Mouse (Mus musculus) right cerebral cortex, postnatal 36 days (tissue): ENCODE results near the gene Col13a1.

Experiments used
- DNase-seq, 2 experiments: peaks; one replicate each; pipeline ENCODE4 v3.0.0; 2022; ENCODE audit warnings: low spot score in 2 of 2, mixed read lengths in 1 of 2

Gene Col13a1

DNA sequence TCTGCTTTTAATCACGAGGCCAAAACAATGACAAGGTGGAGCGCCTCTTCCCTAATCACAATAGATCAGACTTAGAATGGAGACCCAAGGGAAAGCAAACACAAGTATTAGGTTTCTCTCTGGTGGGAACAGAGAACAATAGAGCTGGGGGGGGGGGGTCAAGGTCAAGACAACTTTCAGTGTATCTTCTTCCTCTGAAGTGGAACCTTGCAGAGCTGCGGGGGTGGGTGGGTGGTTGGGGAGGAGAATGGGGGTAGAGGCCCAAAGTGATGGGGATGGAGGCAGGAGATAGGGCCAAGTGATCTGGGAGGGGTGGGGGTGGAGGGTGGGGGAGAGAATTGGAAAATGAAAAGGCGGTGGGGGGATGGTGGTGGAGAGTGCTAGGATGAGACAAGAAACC, 149.9 kb downstream of the Col13a1 start:
- no peak for DNase-seq

DNA sequence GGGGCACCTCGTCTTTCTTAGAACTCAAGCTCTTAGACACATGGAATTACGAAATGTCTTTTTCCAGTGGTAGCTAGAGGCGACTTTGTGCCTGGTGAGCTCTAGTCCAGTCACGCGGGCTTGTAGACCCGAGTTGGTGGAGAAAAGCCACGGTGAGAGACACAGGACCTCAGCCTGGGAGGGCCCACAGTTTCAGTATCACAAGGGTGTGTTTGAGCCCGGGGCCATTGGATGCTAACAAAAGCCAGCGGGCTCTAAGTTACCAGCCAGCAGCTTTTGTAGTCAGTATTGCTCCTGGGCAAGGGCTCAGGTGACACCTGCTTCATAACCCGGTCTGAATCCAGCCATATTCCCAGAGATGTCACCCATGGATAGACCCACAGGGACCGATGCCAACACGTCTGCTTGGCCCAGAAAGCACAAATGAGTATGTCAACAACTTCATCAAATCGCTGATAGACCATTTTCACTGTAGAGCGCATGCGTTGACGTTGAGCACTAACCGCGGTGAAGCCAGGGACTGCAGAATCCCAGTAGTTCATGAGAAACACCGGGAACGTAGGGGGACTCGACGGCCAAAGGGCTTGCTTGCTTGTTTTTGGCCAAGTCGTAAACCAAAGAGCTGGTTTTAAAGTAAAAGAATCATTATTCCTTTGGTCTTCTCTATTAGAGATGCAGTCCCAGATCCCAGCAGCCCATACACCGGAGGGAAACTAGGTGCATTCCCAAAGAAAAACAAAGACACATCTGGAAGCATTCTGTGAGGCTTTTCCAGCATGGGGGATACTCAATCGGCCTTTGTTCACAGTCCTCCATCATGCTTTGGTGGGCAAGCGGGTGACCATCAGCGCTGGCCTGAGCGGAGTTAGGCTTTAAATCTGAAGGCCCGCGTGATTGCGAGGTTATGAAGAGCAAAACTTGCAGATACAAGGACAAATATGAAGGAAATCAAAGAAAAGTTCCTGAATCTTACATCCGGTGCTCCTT, 150.7 kb downstream of the Col13a1 start:
- no peak for DNase-seq

DNA sequence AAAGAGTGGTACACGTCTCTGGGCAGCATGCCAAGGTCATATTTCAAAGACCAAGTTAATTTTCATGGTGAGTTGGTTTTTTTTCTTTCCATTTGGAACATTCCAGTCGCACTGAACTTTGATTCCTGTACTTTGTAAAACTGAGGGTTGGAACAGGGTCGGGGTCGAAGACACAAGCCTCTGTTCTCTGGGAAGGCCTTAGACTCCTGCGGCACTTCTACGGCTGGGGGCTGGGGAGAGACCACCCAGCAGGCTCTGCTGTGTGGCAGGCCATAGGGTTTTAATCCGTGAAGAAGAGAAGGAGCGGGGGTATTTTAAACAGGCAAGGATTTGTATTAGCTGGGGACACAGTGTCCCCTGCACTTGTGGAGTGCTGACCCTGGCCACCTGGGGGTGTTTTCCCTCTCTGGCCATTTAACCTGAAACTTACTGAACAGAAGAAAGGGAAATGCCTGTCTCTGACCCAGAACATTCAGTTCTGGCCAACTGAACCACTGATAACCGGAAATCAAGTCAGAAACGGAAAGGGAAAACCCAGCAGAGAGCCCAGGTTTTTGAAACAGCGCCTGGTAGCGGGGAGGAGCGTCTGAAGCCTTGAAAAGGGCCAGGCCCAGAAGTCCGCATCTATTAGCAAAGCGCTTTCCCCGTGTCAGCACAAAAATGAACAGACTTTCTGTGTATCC, 152.0 kb downstream of the Col13a1 start:
- DNase-seq, result no peak

DNA sequence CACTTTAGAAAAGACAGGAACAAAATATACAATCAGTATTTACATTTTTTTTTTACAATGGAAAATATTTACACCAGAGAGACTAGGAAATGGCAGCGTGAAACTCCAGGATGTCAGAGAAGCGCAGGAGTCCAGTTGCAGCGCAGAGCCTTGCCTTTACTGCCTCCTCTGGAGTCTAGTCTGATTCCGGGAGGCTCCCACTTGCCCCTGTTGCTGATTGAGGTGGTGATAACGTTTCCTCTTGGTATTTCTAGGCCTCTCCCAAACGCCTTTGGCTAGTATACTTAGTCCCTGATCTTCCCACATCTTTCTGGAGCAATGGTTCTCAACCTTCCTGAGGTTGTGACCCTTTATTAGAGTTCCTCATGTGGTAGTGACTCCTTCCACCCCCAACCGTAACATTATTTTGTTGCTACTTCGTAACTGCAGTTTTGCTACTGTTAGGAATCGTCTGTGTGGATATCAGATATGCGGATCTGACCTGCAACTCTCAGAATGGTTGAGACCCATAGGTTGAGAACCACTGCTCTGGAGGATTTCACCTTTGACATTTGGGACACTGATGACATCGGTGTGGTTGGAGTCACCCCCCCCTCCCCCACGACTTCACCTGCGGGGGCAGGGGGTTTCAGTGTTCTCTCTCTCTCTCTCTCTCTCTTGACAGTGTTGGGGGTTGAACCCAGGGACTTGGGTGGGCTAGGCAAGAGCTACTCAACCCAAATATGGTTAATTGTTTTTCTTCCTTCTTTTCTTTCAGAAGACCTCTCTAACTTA, 152.7 kb downstream of the Col13a1 start:
- DNase-seq, result no peak

DNA sequence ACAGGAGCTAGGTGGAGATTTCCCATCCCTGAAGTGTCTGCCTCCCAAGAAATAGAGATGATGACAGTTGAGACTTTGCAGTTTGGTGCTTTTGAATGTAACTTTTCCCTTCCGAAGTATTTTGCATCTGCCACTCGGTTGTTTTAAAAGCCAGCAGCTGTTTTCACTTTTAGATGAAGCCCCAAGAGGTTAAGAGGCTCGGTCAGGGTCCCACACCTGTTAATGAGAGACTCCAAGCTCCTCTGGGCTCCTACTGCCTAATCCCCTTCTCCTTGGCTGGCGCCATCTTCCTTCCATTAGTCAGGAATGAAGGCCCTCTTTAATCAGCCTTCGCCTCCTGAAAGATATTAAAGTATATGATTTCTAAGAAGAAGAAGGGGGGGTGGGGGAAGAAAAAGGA, 153.4 kb downstream of the Col13a1 start:
- no peak for DNase-seq

DNA sequence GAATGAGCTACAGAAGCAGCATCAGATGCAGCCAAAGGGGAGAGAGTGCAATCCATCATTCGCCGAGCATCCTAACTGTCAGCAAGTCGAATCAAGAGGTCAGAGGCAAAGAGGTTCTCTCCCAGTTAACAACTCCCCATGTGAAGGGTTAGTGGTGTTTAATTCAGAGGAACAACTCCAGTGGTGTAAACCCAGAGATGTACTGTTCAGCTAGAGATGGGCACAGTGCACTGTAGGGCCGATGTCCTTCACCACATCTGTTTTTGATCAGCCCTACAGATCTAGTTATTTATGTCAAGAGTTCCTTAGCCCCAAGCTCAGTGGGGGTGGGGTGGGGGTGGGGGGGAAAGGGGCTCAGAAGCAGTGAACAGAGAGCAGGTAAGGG, 155.2 kb downstream of the Col13a1 start:
- no peak for DNase-seq

DNA sequence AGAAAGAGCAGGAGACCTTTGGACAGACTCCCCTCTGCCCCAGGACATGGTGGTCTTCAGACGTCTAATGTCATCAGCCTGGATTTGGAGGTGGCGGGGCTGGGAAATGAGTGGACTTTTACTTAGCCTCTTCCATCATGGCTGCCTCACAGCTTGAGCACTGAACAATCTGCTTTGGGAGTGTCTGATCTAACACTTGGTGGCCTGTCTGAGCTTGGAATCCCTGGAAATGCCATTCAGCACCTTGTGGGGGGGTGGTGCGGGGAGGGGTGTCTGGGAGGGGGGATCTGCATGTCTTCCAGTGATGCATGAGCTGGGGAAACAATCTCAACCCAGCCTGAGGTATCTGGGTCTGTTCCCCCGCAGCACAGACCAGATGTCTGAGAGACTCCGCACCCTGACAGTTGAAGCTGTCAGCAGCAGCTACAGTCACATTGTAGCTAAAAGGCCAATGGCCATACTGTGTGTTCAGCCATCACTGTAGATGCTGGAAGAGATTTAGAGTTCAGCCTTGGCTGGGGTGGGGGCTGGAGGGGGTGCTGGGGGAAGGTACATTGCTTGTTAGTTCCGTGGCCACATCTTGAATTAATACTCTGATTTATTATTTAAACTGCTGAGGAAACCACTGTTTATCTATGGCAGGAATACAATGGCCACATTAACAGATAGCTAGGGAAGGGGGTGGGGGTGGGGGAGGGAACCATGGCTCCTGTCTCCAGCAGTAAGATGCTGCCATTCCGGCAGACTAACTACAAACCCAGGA, 155.8 kb downstream of the Col13a1 start:
- no peak for DNase-seq

DNA sequence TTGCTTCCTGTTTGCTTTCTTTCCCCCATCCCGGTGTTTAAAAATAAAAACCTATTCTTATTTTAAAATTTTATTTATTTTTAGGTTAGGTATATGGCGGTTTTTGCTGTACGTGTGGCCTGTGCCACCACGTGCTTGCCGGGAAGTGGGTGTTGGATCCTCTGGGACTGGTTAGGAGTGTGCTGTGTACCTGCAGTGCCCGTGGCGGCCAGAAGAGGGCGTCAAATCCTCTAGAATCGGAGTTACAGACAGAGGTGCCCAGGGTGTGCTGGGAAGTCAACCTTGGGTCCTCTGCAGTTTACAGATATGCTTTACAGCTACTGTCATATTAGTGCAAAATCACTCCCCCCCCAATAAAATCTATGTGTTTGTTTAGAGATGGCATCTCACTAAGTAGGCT, 158.9 kb downstream of the Col13a1 start:
- no peak for DNase-seq

DNA sequence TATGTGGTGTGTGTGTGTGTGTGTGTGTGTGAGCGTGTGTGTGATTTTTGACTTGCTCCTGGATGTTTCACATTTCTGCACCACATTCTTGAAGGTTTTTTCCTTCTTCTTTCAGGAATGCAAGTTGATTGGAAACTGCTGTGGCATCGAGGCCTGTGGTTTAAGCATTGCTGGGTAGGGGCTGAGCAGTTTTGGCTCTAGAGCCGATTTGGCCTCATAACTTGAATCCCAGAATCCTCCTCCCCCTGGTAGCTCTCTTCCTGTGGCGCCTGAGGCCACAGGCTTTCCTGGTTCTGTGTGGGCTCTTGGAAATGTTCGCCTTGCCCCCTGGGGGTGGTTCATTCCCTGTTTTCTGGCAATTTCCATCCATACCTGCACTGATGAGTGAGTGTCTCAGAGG, 166.9 kb downstream of the Col13a1 start:
- no peak for DNase-seq

DNA sequence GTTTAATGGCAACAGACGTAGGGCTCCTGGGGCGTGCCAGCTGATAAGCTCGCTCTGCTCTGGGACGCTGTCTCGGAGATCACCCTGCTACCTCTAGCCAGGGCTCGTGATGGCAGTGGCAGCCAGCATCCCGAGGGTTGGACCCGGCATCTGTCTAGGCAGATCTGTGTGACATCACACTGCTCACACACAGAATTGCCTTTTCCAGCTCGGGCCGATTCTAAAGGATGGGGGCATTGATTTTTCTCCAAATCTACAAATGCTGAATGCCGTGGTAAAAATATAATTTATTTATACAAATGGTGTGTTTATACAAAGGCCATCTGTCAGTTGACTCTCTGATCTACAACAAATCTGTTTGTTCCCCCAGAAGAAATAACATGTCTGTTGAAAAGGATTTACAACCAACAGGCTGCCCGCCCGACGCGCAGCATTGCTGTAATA, 180.8 kb downstream of the Col13a1 start:
- DNase-seq, result no peak

DNA sequence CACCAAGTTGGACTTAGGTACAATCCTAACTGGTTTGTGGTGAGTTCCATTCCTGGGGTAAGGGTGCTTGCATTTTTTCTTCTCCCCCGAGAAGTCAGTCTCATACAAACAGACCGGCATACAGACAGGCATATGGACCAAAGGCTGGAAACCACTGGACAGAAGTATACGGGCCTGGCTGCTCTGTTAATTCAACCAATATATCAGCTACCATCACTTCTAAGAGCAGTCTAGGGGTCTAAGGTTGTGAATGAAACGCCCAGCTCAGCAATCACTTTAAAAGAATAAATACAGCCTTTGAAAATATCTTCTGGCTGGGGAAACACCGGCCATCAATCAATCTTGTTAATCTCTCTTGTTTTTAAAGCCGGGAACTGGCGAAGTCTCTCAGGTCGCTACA, 183.4 kb downstream of the Col13a1 start:
- DNase-seq, result no peak

DNA sequence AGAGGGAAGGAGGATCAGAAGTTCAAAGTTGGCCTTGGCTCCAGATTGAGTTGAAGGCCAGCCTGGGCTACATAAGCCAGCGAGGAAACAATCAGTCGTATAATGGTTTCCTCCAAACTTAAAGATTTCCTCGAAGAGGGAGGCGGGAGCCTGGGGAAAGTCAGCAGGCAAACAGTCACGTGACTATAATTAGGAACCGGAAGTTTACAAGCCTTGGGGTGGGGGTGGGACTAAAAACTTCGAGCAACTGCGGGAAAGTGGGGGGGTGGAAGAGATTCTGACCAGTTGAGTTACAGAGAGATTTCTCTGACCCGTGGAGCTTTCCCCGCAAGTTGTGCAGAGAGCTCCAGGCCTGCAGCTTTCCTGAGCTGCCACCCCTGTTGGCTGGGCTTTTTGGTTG, 183.9 kb downstream of the Col13a1 start:
- DNase-seq, result no peak

DNA sequence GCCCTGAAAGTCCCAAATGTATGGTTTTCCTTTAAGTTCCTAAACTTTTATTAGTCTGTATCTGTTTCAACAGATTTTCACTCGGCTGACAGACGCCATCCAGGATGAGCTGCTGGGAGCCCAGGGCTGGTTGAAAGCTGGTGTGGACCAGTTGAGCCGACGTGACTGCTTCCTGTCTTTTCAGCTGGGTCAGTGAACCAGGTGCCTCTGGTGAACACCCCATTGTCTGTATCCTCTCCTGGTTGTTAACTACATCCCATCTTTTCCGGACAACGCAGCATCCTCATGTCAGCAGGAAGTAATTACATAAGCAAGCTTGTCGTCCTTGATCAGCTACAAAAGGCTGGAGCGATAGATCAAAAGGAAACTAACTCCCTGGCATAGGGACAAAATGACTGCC, 185.9 kb downstream of the Col13a1 start:
- DNase-seq, result no peak

DNA sequence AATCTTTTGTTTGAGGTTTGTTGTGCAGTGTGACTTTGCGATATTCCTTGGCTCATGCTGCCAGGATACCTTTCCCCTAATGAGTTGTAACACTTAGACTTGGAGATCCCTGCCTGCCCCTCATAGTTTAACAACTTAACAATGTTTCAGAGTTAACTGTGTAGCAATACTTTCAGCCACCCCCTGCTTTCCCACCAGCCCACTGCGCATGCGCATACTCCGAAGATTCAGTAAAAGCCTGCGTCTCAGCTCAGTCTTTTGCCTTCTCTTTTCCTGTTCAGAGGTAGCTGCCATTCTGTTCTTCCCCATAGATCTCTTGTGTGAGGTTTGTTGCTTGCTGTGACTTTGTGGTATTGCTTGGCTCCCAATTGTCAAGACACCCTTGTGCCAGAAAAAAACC, 190.4 kb downstream of the Col13a1 start:
- no peak for DNase-seq
